Comparison of ENCODE assay signal across 8 mouse cellular contexts in genomic region chr15:27612533-27613221, GRCm38 (mm10). TPM values are rescaled to one million over a fixed set of nuclear protein-coding genes. Genes with fewer than 3 reads are reported as not detected.
A peak's percentile ranks its signal among the peaks of the same experiment; 100 is the strongest.
DNase-seq lines count a peak whose midpoint lies in the region; ATAC-seq and TF ChIP-seq lines count a peak whose summit lies in the region.

No protein-coding gene starts in this region.

- DNase-seq in CD4-positive, CD25-positive, alpha-beta regulatory T cell, adult 2 months (ENCODE audit: low read depth, low spot score), result peak; percentile 88
- DNase-seq in ZHBTc4 (ENCODE audit: low read depth, low spot score), result peak; percentile 86
- DNase-seq in kidney, adult 2 months, result peak; percentile 72
- DNase-seq in liver, embryonic 14.5 days (ENCODE audit: low read depth in 3 of 3, low spot score in 3 of 3), result peak; percentile 36 to 49 (median 37)
- DNase-seq in thymus, postnatal 25 days, result peak; percentile 65

- TF ChIP-seq POLR2A in kidney, adult 2 months (IDR thresholded peaks at IDR 0.05; ENCODE audit: low read depth, low read length), result no peak

- H3K4me3 ChIP-seq in kidney, adult 2 months (ENCODE audit: insufficient read depth, low read depth, low read length), result no peak overlapping the region
- no peak overlapping the region for H3K4me3 ChIP-seq in liver, embryonic 14.5 days (ENCODE audit: insufficient read depth in 1 of 2, low read depth in 2 of 2, low read length in 2 of 2)
- no peak overlapping the region for H3K4me3 ChIP-seq in neural tube, embryonic 12.5 days

- TF ChIP-seq CTCF in kidney, adult 2 months (conservative IDR thresholded peaks at IDR 0.05; ENCODE audit: insufficient read depth, insufficient read length, low read depth, low read length), result peak; percentile 64
- peak; percentile 82 for TF ChIP-seq CTCF in liver, embryonic 14.5 days (IDR thresholded peaks at IDR 0.05; ENCODE audit: low read depth)

- H3K27me3 ChIP-seq in kidney, adult 2 months (replicated peaks; ENCODE audit: control insufficient read depth, insufficient read depth, low read length), result no peaks in the 10 kb centered on the region
- no peaks in the 10 kb centered on the region for H3K27me3 ChIP-seq in liver, embryonic 14.5 days (ENCODE audit: control insufficient read depth, insufficient read depth, low read length)
- H3K27me3 ChIP-seq in neural tube, embryonic 12.5 days (replicated peaks), result no peaks in the 10 kb centered on the region

- H3K4me1 ChIP-seq in kidney, adult 2 months (ENCODE audit: control insufficient read depth, insufficient read depth, low read length), result peaks cover 9% of the 10 kb centered on the region; the same call in 1 of the 2 replicates
- H3K4me1 ChIP-seq in liver, embryonic 14.5 days (replicated peaks; ENCODE audit: control insufficient read depth in 2 of 2, insufficient read depth in 2 of 2, low read length in 1 of 2), result no peaks in the 10 kb centered on the region
- H3K4me1 ChIP-seq in neural tube, embryonic 12.5 days, result no peaks in the 10 kb centered on the region

- no peak overlapping the region for H3K27ac ChIP-seq in kidney, adult 2 months (ENCODE audit: insufficient read depth, low read depth, low read length)
- no peak overlapping the region for H3K27ac ChIP-seq in liver, embryonic 14.5 days
- H3K27ac ChIP-seq in neural tube, embryonic 12.5 days, result no peak overlapping the region

- 27% methylated on average over 6 of the region's 6 CpGs for WGBS in kidney, adult 2 months
- 46% methylated on average over 6 of the region's 6 CpGs for WGBS in liver, embryonic 14.5 days (ENCODE audit: insufficient replicate concordance)
- 33% methylated on average over 6 of the region's 6 CpGs for WGBS in neural tube, embryonic 12.5 days

- no peak overlapping the region for H3K4me2 ChIP-seq in liver, embryonic 14.5 days (ENCODE audit: low read depth)
- no peak overlapping the region for H3K4me2 ChIP-seq in neural tube, embryonic 12.5 days (replicated peaks)

- no peak overlapping the region for H3K9ac ChIP-seq in liver, embryonic 14.5 days (replicated peaks)
- H3K9ac ChIP-seq in neural tube, embryonic 12.5 days, result no peak overlapping the region

- no peak for TF ChIP-seq EP300 in liver, embryonic 14.5 days (IDR thresholded peaks at IDR 0.05; ENCODE audit: low read depth)

- H3K9me3 ChIP-seq in liver, embryonic 14.5 days (ENCODE audit: control insufficient read depth, low read length), result no peaks in the 10 kb centered on the region
- no peaks in the 10 kb centered on the region for H3K9me3 ChIP-seq in neural tube, embryonic 12.5 days

- ATAC-seq in common myeloid progenitor, adult 5-6 weeks (replicated peaks; ENCODE audit: low read depth, poor library complexity, severe bottlenecking), result peak; percentile 84
- peak; percentile 69 for ATAC-seq in granulocyte monocyte progenitor cell, adult 5-6 weeks (replicated peaks; ENCODE audit: poor library complexity, severe bottlenecking)
- ATAC-seq in liver, embryonic 14.5 days (ENCODE audit: insufficient read depth), result peak; percentile 41; the same call in 1 of the 2 replicates
- ATAC-seq in neural tube, embryonic 12.5 days (ENCODE audit: low FRiP score, low read depth), result peak; percentile 93

- H3K36me3 ChIP-seq in kidney, adult 2 months (ENCODE audit: control insufficient read depth, insufficient read depth, low read length), result peaks cover 3% of the 10 kb centered on the region; the same call in 1 of the 2 replicates
- H3K36me3 ChIP-seq in liver, embryonic 14.5 days (replicated peaks; ENCODE audit: control insufficient read depth, insufficient read depth, low read depth), result peaks cover 27% of the 10 kb centered on the region
- H3K36me3 ChIP-seq in neural tube, embryonic 12.5 days, result peaks cover 27% of the 10 kb centered on the region

RNA-seq across cellular contexts. Expression of gene Otulin, which starts 17.8 kb away (rescaled TPM):
- 30.4 and 37.0 TPM in 2 replicates for total RNA-seq in common myeloid progenitor, adult 5-6 weeks (2017)
- total RNA-seq in granulocyte monocyte progenitor cell, adult 5-6 weeks (2014; fragmentation: Nextera tagmentation), result 55.0 and 74.2 TPM in 2 replicates
- total RNA-seq in granulocyte monocyte progenitor cell, adult 5-6 weeks (2017), result 41.3 and 50.3 TPM in 2 replicates
- polyA plus RNA-seq in kidney, adult 2 months (2012; rRNA removed), result 29.0 and 34.4 TPM in 2 replicates
- polyA plus RNA-seq in liver, embryonic 14.5 days (2012; rRNA removed), result 11.4 and 14.6 TPM in 2 replicates
- polyA plus RNA-seq in liver, embryonic 14.5 days (2014; fragmentation: Nextera tagmentation; extraction: Ambion mirVana), result 24.1 and 24.2 TPM in 2 replicates
- polyA plus RNA-seq in neural tube, embryonic 12.5 days (2016; fragmentation: Nextera tagmentation; extraction: Ambion mirVana), result 30.4 and 32.8 TPM in 2 replicates

Comparison
In these comparisons a context has a peak if more than half of its experiments do, and no peak if none do; other contexts are left out.
1. DNase-seq: peak in every context shown above with its lines; median percentile 88 in CD4-positive, CD25-positive, alpha-beta regulatory T cell, adult 2 months; 86 in ZHBTc4; 72 in kidney, adult 2 months; 65 in thymus, postnatal 25 days; 37 in liver, embryonic 14.5 days.
2. ATAC-seq: peak in every context shown above with its lines; median percentile 93 in neural tube, embryonic 12.5 days; 84 in common myeloid progenitor, adult 5-6 weeks; 69 in granulocyte monocyte progenitor cell, adult 5-6 weeks; 41 in liver, embryonic 14.5 days.